Mouse (Mus musculus): ENCODE data around the gene Lhx5. TPM values are rescaled to one million over a fixed set of nuclear protein-coding genes. Genes with fewer than 3 reads are reported as not detected.

The Lhx5 gene
- polyA plus RNA-seq (2012; rRNA removed): 0.03 and 0.23 TPM in 2 replicates

GRCm38 (mm10) chr5:120431649-120432485 is at the start of gene Lhx5:
Lhx5 (plus strand) TSS chr5:120431699.
- Histone ChIP-seq H3K36me3 (ENCODE audit: control insufficient read depth, insufficient read depth, low read length) (no peaks in the 10 kb centered on the region), H3K27me3 (ENCODE audit: control insufficient read depth, insufficient read depth, low read length) (peaks cover 24% of the 10 kb centered on the region), H3K4me3 (ENCODE audit: control insufficient read depth, insufficient read depth, low read length) (no peak within 1 kb of the TSS), H3K27ac (ENCODE audit: control insufficient read depth, insufficient read depth, low read length) (no peak within 1 kb of the TSS), H3K4me1 (replicated peaks; ENCODE audit: control insufficient read depth, insufficient read depth, low read length) (no peaks in the 10 kb centered on the region)
- WGBS: 6% methylated on average over 69 of the region's 69 CpGs
- no peak for DNase-seq
- TF ChIP-seq POLR2A (IDR thresholded peaks at IDR 0.05; ENCODE audit: control insufficient read depth, extremely low read depth, insufficient read depth, low read length, poor library complexity) (no peak), CTCF (IDR thresholded peaks at IDR 0.05; ENCODE audit: borderline replicate concordance, control insufficient read depth, extremely low read depth, insufficient read depth, low read length, poor library complexity) (no peak)

- H3K4me3 ChIP-seq (ENCODE audit: control insufficient read depth, insufficient read depth, low read length): no peak overlapping the region
- TF ChIP-seq CTCF (IDR thresholded peaks at IDR 0.05; ENCODE audit: borderline replicate concordance, control insufficient read depth, extremely low read depth, insufficient read depth, low read length, poor library complexity) (no peak), POLR2A (IDR thresholded peaks at IDR 0.05; ENCODE audit: control insufficient read depth, extremely low read depth, insufficient read depth, low read length, poor library complexity) (no peak)
- H3K27me3 ChIP-seq (ENCODE audit: control insufficient read depth, insufficient read depth, low read length): no peaks in the 10 kb centered on the region
- no peak overlapping the region for H3K27ac ChIP-seq (ENCODE audit: control insufficient read depth, insufficient read depth, low read length)
- no peak for DNase-seq
- 64% methylated on average over 4 of the region's 4 CpGs for WGBS
- no peaks in the 10 kb centered on the region for H3K4me1 ChIP-seq (replicated peaks; ENCODE audit: control insufficient read depth, insufficient read depth, low read length)
- H3K36me3 ChIP-seq (ENCODE audit: control insufficient read depth, insufficient read depth, low read length): no peaks in the 10 kb centered on the region
Measured at GRCm38 (mm10) chr5:120386361-120386760, 45.1 kb upstream of the Lhx5 start.

GRCm38 (mm10) chr5:120388765-120389164 is 42.7 kb upstream of the Lhx5 start:
- no peaks in the 10 kb centered on the region for H3K4me1 ChIP-seq (replicated peaks; ENCODE audit: control insufficient read depth, insufficient read depth, low read length)
- H3K27me3 ChIP-seq (ENCODE audit: control insufficient read depth, insufficient read depth, low read length): no peaks in the 10 kb centered on the region
- 64% methylated on average over 9 of the region's 9 CpGs for WGBS

GRCm38 (mm10) chr5:120389973-120390372 is 41.5 kb upstream of the Lhx5 start:
- Histone ChIP-seq H3K36me3 (ENCODE audit: control insufficient read depth, insufficient read depth, low read length) (no peaks in the 10 kb centered on the region), H3K4me1 (replicated peaks; ENCODE audit: control insufficient read depth, insufficient read depth, low read length) (no peaks in the 10 kb centered on the region), H3K4me3 (ENCODE audit: control insufficient read depth, insufficient read depth, low read length) (no peak overlapping the region), H3K27me3 (ENCODE audit: control insufficient read depth, insufficient read depth, low read length) (no peaks in the 10 kb centered on the region), H3K27ac (ENCODE audit: control insufficient read depth, insufficient read depth, low read length) (no peak overlapping the region)
- DNase-seq: no peak
- TF ChIP-seq POLR2A (IDR thresholded peaks at IDR 0.05; ENCODE audit: control insufficient read depth, extremely low read depth, insufficient read depth, low read length, poor library complexity) (no peak), CTCF (IDR thresholded peaks at IDR 0.05; ENCODE audit: borderline replicate concordance, control insufficient read depth, extremely low read depth, insufficient read depth, low read length, poor library complexity) (no peak)
- WGBS: 77% methylated on average over 2 of the region's 2 CpGs

More at GRCm38 (mm10) chr5:120388765-120389164, 42.7 kb upstream of the Lhx5 start:
- DNase-seq: no peak
- H3K36me3 ChIP-seq (ENCODE audit: control insufficient read depth, insufficient read depth, low read length): no peaks in the 10 kb centered on the region
- TF ChIP-seq POLR2A (IDR thresholded peaks at IDR 0.05; ENCODE audit: control insufficient read depth, extremely low read depth, insufficient read depth, low read length, poor library complexity) (no peak), CTCF (IDR thresholded peaks at IDR 0.05; ENCODE audit: borderline replicate concordance, control insufficient read depth, extremely low read depth, insufficient read depth, low read length, poor library complexity) (no peak)
- no peak overlapping the region for H3K27ac ChIP-seq (ENCODE audit: control insufficient read depth, insufficient read depth, low read length)
- no peak overlapping the region for H3K4me3 ChIP-seq (ENCODE audit: control insufficient read depth, insufficient read depth, low read length)

- Histone ChIP-seq H3K4me1 (replicated peaks; ENCODE audit: control insufficient read depth, insufficient read depth, low read length) (no peaks in the 10 kb centered on the region), H3K36me3 (ENCODE audit: control insufficient read depth, insufficient read depth, low read length) (no peaks in the 10 kb centered on the region), H3K4me3 (ENCODE audit: control insufficient read depth, insufficient read depth, low read length) (no peak overlapping the region), H3K27ac (ENCODE audit: control insufficient read depth, insufficient read depth, low read length) (no peak overlapping the region), H3K27me3 (ENCODE audit: control insufficient read depth, insufficient read depth, low read length) (peaks cover 3% of the 10 kb centered on the region; the same call in 1 of the 2 replicates)
- TF ChIP-seq POLR2A (IDR thresholded peaks at IDR 0.05; ENCODE audit: control insufficient read depth, extremely low read depth, insufficient read depth, low read length, poor library complexity) (no peak), CTCF (IDR thresholded peaks at IDR 0.05; ENCODE audit: borderline replicate concordance, control insufficient read depth, extremely low read depth, insufficient read depth, low read length, poor library complexity) (no peak)
- DNase-seq: no peak
- WGBS: 28% methylated on average over 25 of the region's 25 CpGs
Measured at GRCm38 (mm10) chr5:120393871-120394667, 37.4 kb upstream of the Lhx5 start.

GRCm38 (mm10) chr5:120397988-120398387 is 33.5 kb upstream of the Lhx5 start:
- no peak for TF ChIP-seq POLR2A (IDR thresholded peaks at IDR 0.05; ENCODE audit: control insufficient read depth, extremely low read depth, insufficient read depth, low read length, poor library complexity)
- no peak for TF ChIP-seq CTCF (IDR thresholded peaks at IDR 0.05; ENCODE audit: borderline replicate concordance, control insufficient read depth, extremely low read depth, insufficient read depth, low read length, poor library complexity)
- Histone ChIP-seq H3K4me1 (replicated peaks; ENCODE audit: control insufficient read depth, insufficient read depth, low read length) (no peaks in the 10 kb centered on the region), H3K36me3 (ENCODE audit: control insufficient read depth, insufficient read depth, low read length) (no peaks in the 10 kb centered on the region), H3K4me3 (ENCODE audit: control insufficient read depth, insufficient read depth, low read length) (no peak overlapping the region), H3K27me3 (ENCODE audit: control insufficient read depth, insufficient read depth, low read length) (peaks cover 3% of the 10 kb centered on the region; the same call in 1 of the 2 replicates), H3K27ac (ENCODE audit: control insufficient read depth, insufficient read depth, low read length) (no peak overlapping the region)
- no peak for DNase-seq
- 9% methylated on average over 13 of the region's 13 CpGs for WGBS

All from thymus, adult 2 months (tissue).